Mouse (Mus musculus): ENCODE results near the gene Tmem189.

Gene Tmem189

GRCm38 (mm10) chr2:167701472-167701871 is 11.8 kb upstream of the Tmem189 start:
- DNase-seq (ENCODE audit: low read depth, low spot score), result no peak

- DNase-seq (ENCODE audit: low read depth, low spot score), result no peak
Observed at GRCm38 (mm10) chr2:167700018-167700417, 10.4 kb upstream of the Tmem189 start.

DNA sequence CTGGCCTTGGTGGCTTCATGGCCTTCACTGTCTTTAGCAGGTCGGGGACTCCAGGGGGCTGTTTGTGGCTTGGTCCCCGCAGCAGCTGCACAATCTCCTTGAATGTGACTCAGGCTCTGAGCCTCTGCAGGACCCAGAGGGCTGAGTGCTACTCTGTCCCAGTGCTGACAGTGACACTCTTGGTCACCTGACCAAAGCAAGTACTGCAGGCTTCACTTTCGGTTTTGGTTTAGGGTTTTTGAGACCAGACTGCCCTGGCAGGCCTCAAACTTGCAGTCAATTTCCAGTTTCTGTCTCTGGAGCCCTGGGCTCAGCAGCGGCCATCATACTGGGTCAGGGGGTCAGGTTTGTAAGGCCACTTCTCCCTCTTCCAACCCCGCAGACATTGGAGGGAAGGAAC is 8.3 kb upstream of the Tmem189 start:
- DNase-seq (ENCODE audit: low read depth, low spot score), result peak; percentile 81

GRCm38 (mm10) chr2:167696143-167696542 is 6.5 kb upstream of the Tmem189 start:
- peak; percentile 94 for DNase-seq (ENCODE audit: low read depth, low spot score)

DNA sequence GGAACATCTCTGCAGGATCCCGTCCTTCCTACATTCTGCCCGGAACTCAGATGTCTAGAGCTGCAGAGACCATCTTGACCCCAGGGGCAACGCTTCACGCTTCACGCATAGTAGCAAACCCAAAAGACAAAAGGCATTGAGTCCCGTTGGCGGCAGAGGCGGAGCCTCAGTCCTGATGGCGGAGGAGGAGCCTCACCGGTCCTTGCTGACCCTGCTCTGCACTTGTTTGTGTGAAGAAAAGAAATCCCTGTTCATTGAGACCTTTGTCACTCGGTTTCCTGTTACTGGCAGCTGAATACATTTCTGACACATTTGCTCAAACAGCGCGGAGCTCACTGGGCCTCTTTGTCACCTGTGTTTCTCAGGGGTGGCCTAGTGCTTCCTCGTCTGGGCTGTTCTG is 5.9 kb upstream of the Tmem189 start:
- no peak for DNase-seq (ENCODE audit: low read depth, low spot score)

DNA sequence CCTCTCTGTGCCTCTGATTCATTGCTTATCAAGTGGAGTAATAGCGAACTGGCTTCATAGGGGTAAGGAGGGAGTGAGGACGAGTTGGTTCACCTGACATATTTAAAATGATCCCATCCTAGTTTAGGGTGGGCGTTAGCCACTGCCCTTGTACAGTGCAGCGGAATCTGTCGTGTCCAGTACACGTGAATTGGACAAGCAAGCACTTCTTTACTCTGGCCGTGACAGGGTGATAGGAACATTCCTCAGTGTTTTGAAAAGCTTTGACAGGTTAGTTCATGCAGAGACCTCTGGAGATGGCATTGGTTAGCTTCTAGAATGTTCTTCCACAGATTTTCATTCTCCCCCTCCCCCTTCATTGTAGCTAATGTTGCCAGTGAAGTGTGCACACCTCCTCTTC is 5.3 kb upstream of the Tmem189 start:
- no peak for DNase-seq (ENCODE audit: low read depth, low spot score)

DNA sequence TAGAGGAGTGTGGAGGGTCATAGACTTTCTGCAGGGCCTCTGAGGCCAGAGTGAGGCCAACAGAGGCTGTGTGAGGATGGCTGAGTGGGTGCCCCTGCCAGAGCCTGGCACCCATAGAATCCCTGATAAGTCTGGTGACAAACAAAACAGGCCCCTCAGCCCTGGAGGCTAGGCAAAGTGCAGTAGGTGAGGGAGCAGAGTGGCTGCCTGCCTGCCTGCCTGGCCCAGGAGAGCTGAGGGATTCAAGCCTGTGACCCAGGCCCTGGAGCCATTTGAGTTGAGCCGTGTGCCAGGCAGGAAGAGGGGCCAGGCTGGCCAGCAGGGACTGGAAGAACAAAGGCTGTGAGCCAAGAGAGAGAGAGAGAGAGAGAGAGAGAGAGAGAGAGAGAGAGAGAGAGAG is 4.6 kb upstream of the Tmem189 start:
- no peak for DNase-seq (ENCODE audit: low read depth, low spot score)

- no peak for DNase-seq (ENCODE audit: low read depth, low spot score)
Observed at GRCm38 (mm10) chr2:167693540-167693939, 3.9 kb upstream of the Tmem189 start.

DNA sequence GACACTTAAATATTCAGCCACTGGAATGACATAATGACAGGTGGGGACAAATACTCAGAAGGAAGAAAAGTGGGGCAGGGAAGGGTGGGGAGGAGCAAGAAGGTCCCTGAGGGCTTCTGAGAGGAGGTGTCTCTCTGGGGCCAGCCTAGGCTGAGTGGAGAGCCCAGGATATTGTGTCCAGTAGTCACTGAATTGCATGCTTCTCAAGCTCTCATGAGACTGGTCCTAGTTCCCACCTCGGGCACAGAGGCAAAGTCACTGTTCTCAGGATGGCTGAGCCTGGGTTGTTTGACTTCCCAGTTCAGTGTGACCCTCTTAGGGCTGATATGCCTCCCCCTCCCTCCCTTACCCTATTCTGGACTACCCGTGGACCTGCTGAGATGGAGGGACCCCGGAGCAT is 3.2 kb upstream of the Tmem189 start:
- no peak for DNase-seq (ENCODE audit: low read depth, low spot score)

GRCm38 (mm10) chr2:167691871-167692661 is 2.4 kb upstream of the Tmem189 start:
- no peak for DNase-seq (ENCODE audit: low read depth, low spot score)

DNA sequence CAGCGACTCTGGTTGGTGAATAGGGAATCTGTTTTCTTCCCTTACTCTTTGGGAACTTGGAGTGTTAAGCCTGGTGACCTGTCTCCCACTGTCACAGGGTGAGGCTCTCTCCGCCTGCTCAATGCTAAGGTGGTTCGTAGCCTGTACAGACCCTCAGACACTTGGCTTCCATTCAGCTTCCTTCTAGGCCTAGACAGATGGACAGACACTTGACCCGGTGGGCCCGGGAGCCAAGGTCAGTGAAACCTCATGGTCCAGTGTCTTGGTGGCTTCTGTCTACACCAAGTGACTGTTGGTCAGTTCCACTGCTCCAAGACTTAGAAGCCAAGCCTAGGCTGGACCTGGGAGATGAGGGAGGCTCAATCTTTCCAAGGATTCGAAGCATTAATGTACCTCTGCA is 1.8 kb upstream of the Tmem189 start:
- no peak for DNase-seq (ENCODE audit: low read depth, low spot score)

- DNase-seq (ENCODE audit: low read depth, low spot score), result peak; percentile 90
Observed at GRCm38 (mm10) chr2:167690962-167691311, 1.3 kb upstream of the Tmem189 start.

- peak; percentile 86 for DNase-seq (ENCODE audit: low read depth, low spot score)
Observed at GRCm38 (mm10) chr2:167690219-167690961, 768 bp upstream of the Tmem189 start.

GRCm38 (mm10) chr2:167688498-167689451 is 847 bp downstream of the Tmem189 start, which contains the start of gene Cebpb:
TSS of gene Cebpb (plus strand) at chr2:167688915.
- DNase-seq (ENCODE audit: low read depth, low spot score), result peak; percentile 82

- DNase-seq (ENCODE audit: low read depth, low spot score), result no peak
Observed at GRCm38 (mm10) chr2:167688126-167688497, 1.5 kb downstream of the Tmem189 start.

GRCm38 (mm10) chr2:167687651-167688101 is 1.9 kb downstream of the Tmem189 start:
- no peak for DNase-seq (ENCODE audit: low read depth, low spot score)

GRCm38 (mm10) chr2:167687250-167687586 is 2.4 kb downstream of the Tmem189 start:
- no peak for DNase-seq (ENCODE audit: low read depth, low spot score)

- no peak for DNase-seq (ENCODE audit: low read depth, low spot score)
Observed at GRCm38 (mm10) chr2:167686382-167687249, 3.0 kb downstream of the Tmem189 start.

DNA sequence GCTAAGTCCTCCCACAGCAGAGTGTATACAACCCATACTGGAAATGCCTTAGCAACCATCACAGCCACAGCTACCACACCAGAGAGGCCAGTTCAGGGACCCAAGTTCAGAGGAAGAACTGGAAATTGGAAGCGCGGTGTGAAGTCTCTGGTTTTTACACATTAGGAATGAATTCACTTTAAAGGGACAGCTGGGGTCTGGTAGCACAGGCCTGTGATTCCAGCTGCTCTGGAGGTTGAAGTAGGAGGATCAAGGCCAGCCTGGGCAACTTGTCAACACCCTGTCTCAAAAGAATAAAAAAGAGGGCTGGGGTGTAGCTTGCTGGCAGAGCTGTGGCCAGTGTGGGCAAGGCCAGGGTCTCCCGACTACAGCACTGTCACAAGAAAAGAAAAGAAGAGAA is 3.8 kb downstream of the Tmem189 start:
- DNase-seq (ENCODE audit: low read depth, low spot score), result no peak

DNA sequence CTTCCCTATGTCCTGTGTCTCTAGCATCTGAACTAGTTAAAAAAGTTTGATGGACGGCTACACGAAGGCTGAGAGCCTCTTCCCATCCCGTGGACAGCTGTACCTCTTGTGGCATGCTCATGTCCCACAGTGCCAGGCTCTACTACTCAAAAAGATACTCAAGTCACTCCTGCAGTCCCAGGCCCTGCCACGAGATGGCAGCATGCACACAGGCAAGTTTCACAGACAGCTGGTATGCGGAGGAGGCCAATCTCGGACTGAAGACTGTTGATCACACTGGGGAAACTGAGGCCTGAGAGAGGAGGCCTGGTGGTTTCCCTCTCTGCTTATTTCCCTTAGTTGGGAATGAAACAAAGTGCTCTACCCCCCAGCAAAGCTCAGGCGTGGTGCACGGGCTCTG is 4.5 kb downstream of the Tmem189 start:
- peak; percentile 93 for DNase-seq (ENCODE audit: low read depth, low spot score)

DNA sequence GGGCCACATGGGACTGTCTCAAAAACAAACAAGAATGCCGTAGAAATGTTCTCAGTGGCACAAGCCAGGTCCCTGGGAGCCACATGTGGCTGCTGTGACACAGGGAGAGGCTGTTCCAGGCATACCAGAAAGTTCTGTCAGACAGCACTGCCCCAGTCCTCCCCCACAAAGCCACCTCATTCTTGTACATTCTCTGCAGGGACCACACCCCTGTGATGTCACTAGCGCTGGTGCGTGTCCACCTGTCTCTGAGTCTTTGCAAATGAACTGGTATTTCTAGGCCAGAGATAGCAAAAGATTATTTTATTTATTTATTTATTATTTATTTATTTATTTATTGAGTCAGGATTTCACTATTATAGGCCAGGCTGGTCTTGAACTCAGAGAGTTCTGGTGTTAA is 5.9 kb downstream of the Tmem189 start:
- no peak for DNase-seq (ENCODE audit: low read depth, low spot score)

Data from skeletal muscle tissue, adult 2 months (tissue).